Mouse (Mus musculus) heart, embryonic 15.5 days (tissue): ENCODE measurements around the gene Tob2. TPM values are rescaled to one million over a fixed set of nuclear protein-coding genes. Genes with fewer than 3 reads are reported as not detected.
A peak's percentile ranks its signal among the peaks of the same experiment; 100 is the strongest.

Experiments used
- ATAC-seq: fragments of 200-750 bp; cut with Nextera tagmentation; replicated peaks from 2 replicates; pipeline ENCODE4 v1.8.0; 2017; ENCODE audit warnings: low read depth, moderate TSS enrichment; ENCODE audit not compliant: insufficient number of reproducible peaks, insufficient read depth, low FRiP score
- H3K27ac ChIP-seq: fragments of 300-500 bp; sonication (generic); 2 replicates; pipeline ENCODE4 v1.5.1; 2015; ENCODE audit warnings: mild to moderate bottlenecking, inconsistent platforms
- H3K27me3 ChIP-seq: fragments of 300-500 bp; sonication (generic); 2 replicates; pipeline ENCODE4 v1.6.1; 2015; ENCODE audit warnings: inconsistent platforms
- H3K36me3 ChIP-seq: fragments of 300-500 bp; sonication (generic); 2 replicates; pipeline ENCODE4 v1.6.1; 2015; ENCODE audit warnings: mild to moderate bottlenecking, inconsistent platforms
- H3K4me1 ChIP-seq: fragments of 300-500 bp; sonication (generic); replicated peaks from 2 replicates; pipeline ENCODE4 v1.6.1; 2015; ENCODE audit warnings: inconsistent platforms
- H3K4me2 ChIP-seq: fragments of 300-500 bp; sonication (generic); 2 replicates; pipeline ENCODE4 v1.6.1; 2015; ENCODE audit warnings: inconsistent platforms, mild to moderate bottlenecking, moderate library complexity
- H3K4me3 ChIP-seq: fragments of 300-500 bp; sonication (generic); 2 replicates; pipeline ENCODE4 v1.5.1; 2015; ENCODE audit warnings: mild to moderate bottlenecking, inconsistent platforms
- H3K9ac ChIP-seq: fragments of 300-500 bp; sonication (generic); 2 replicates; pipeline ENCODE4 v1.6.1; 2015; ENCODE audit warnings: mild to moderate bottlenecking, inconsistent platforms
- H3K9me3 ChIP-seq: fragments of 300-500 bp; sonication (generic); replicated peaks from 2 replicates; pipeline ENCODE4 v1.6.1; 2016; ENCODE audit warnings: inconsistent platforms
- WGBS: fragments of 180-500 bp; shearing (Covaris S2); methylation state at CpG from one replicate; pipeline ENCODE4 v1.1.7; 2015; ENCODE audit warnings: mixed read lengths; 5-methylcytosine and 5-hydroxymethylcytosine counted together
- polyA plus RNA-seq: library from polyadenylated mRNA; unstranded; fragments of >200 nt; fragmentation: Nextera tagmentation; extraction: Ambion mirVana; gene quantifications from 2 replicates; pipeline ENCODE4 v1.2.1, GENCODE M21; 2015

The Tob2 gene
- polyA plus RNA-seq, 1 experiment from 2014 or later = 15.8 TPM

DNA sequence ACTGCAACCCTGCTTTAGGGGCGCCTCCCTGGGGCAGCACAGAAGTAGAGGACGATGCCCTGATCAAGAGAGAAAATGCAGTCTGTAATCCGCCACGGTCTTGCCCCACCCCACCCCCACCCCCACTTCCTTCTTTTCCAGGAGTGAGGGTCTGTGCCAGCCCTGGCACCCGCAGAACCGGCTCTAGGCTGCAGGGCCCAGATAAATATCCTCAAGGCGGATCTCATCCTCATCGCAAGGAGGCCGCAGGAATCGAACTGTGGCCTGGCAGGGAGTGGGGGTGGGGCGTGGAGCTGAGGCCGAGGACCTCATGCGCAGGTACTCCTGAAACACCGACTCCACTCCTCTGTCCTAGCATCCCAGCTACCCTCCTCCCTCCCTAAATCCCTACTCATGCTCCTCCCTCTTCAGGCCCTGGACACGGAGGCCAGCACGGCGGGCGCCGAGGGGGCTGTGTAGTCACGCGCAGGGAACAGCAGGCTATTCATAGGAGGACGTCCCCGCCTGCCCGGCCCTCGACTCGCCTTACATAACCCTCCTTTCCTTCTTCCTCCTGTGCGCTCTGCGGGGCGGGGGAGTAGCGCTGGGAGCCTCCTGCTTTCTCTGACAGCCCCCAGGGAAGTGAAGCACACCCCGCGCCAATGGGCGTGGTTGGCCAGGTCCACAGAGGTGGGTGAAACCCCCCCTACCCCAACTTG is 22.3 kb downstream of the Tob2 start:
- Histone ChIP-seq H3K27me3 (no peaks in the 10 kb centered on the region), H3K4me1 (peaks cover 77% of the 10 kb centered on the region), H3K9ac (peak overlapping the region; percentile 48), H3K27ac (peak overlapping the region; percentile 74), H3K9me3 (no peaks in the 10 kb centered on the region), H3K36me3 (no peaks in the 10 kb centered on the region), H3K4me3 (peak overlapping the region; percentile 40), H3K4me2 (peak overlapping the region; percentile 64)
- peak; percentile 84 for ATAC-seq
- WGBS = 4% methylated on average over 30 of the region's 33 CpGs

DNA sequence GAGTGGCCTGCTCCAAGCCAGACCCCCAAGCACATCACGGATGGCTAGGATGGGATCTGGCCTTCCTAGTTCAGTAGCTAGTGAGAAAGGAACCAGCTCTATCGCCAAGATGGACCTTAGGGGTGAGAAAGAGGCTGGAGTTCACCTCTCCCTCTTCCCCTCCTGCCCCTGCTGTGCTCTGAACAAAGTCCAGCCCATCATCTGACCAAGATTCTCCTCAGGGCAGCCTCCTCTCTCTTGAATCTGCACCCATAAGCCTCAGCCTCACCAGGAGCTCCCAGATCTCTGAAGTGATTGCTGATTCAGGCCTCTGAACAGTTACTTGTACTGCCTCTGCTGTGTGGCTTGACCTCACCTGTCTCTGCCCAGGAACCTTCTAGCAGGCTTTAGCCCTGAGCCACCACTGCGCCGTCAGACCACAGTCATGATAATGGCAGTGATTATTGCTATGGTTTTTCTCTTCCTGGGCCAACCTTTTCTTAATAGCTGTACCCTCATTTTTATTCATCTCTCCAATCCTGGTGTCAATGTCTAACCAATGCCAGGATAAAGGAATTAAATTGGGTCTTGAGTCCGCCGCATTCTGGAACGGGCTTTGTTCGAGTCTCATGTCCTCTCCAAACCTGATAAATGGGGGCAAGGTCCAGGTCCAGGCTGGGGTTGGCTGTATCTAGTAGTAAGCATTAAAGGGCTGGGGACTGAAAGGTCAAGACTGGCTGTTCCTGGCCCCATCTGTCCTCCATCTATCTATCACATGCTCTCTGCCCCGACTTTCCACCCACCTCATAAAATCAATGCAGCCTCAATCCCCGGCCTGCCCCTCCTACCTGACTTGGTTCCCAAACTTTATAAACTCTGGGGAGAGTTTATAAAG is 23.4 kb downstream of the Tob2 start:
- H3K9ac ChIP-seq = peak overlapping the region; percentile 48
- ATAC-seq = no peak
- peak overlapping the region; percentile 83 for H3K27ac ChIP-seq
- H3K4me1 ChIP-seq = peaks cover 79% of the 10 kb centered on the region
- no peaks in the 10 kb centered on the region for H3K36me3 ChIP-seq
- no peak overlapping the region for H3K4me3 ChIP-seq
- H3K9me3 ChIP-seq = no peaks in the 10 kb centered on the region
- 77% methylated on average over 10 of the region's 10 CpGs for WGBS
- no peaks in the 10 kb centered on the region for H3K27me3 ChIP-seq
- no peak overlapping the region for H3K4me2 ChIP-seq

DNA sequence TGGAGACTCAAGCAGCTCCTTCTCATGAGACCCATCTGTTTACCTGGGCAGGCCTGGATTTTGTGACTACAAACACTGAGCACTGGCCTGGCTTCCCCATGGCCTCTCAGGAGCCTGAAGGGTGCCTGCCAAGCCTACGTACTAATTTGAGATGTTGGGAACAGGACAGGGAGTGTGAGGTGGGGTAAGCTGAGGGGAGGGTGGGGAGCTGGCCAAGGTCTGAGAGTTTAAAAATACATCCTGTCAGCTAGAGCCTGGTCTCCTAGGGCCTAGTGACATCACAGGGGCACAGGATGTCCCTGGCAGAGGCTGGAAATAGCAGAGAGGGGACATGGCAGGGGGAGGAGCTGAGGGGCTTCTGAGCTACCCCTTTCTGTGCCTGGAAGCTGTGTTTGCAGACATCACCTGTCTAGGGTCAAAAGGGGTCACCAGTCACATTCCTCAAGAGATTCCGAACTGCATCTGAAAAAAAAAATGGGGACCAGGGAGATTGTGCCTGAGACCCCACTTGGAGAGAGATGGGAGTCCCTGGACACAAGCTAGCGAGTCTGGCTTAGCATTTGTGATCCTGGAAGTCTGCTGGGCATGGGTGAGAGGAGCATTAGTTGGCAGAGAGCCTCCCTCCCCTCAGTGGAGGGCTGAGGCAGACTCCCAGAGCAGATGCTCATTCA is 24.3 kb downstream of the Tob2 start:
- H3K4me2 ChIP-seq = no peak overlapping the region; the same call in 1 of the 2 replicates
- WGBS = 42% methylated on average over 3 of the region's 3 CpGs
- peak; percentile 66 for ATAC-seq
- no peaks in the 10 kb centered on the region for H3K27me3 ChIP-seq
- H3K27ac ChIP-seq = peak overlapping the region; percentile 83
- H3K9ac ChIP-seq = no peak overlapping the region
- peaks cover 69% of the 10 kb centered on the region for H3K4me1 ChIP-seq
- H3K9me3 ChIP-seq = no peaks in the 10 kb centered on the region
- H3K36me3 ChIP-seq = no peaks in the 10 kb centered on the region
- no peak overlapping the region for H3K4me3 ChIP-seq

GRCm38 (mm10) chr15:81833481-81833880 is 25.1 kb downstream of the Tob2 start:
- H3K27ac ChIP-seq = peak overlapping the region; percentile 83; the same call in 1 of the 2 replicates
- no peak overlapping the region for H3K4me2 ChIP-seq
- no peak for ATAC-seq
- no peaks in the 10 kb centered on the region for H3K36me3 ChIP-seq
- no peaks in the 10 kb centered on the region for H3K27me3 ChIP-seq
- peaks cover 61% of the 10 kb centered on the region for H3K4me1 ChIP-seq
- 76% methylated on average over 4 of the region's 4 CpGs for WGBS
- H3K4me3 ChIP-seq = no peak overlapping the region
- H3K9ac ChIP-seq = no peak overlapping the region
- no peaks in the 10 kb centered on the region for H3K9me3 ChIP-seq

GRCm38 (mm10) chr15:81832219-81832618 is 26.4 kb downstream of the Tob2 start:
- Histone ChIP-seq H3K9ac (no peak overlapping the region), H3K27me3 (no peaks in the 10 kb centered on the region), H3K9me3 (no peaks in the 10 kb centered on the region), H3K4me1 (peaks cover 52% of the 10 kb centered on the region), H3K4me3 (no peak overlapping the region), H3K27ac (no peak overlapping the region), H3K36me3 (peaks cover 5% of the 10 kb centered on the region), H3K4me2 (no peak overlapping the region)
- 77% methylated on average over 3 of the region's 3 CpGs for WGBS
- no peak for ATAC-seq

- 15% methylated on average over 24 of the region's 24 CpGs for WGBS
- H3K9ac ChIP-seq = no peak overlapping the region
- peaks cover 42% of the 10 kb centered on the region for H3K4me1 ChIP-seq
- peak overlapping the region; percentile 39; the same call in 1 of the 2 replicates for H3K4me2 ChIP-seq
- no peaks in the 10 kb centered on the region for H3K9me3 ChIP-seq
- H3K27ac ChIP-seq = no peak overlapping the region
- peak; percentile 74 for ATAC-seq
- H3K4me3 ChIP-seq = no peak overlapping the region
- H3K27me3 ChIP-seq = no peaks in the 10 kb centered on the region
- H3K36me3 ChIP-seq = peaks cover 9% of the 10 kb centered on the region
Measured at GRCm38 (mm10) chr15:81831136-81831825, 27.3 kb downstream of the Tob2 start.

DNA sequence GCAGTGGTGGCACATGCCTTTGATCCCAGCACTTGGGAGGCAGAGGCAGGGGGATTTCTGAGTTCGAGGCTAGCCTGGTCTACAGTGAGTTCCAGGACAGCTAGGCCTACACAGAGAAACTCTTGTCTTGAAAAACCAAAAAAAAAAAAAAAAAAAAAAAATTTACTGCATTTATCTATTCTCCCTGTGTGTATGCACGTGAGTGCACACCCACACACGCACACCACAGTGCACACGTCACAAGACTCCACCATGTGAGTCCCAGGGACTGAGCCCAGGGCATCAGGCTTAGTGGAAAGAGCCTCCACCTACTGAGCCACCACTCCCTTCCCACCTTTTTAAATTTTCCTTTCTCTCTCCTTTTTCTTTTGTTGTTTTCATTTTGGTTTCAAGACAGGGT is 28.1 kb downstream of the Tob2 start:
- WGBS = 86% methylated on average over 4 of the region's 4 CpGs
- H3K9ac ChIP-seq = no peak overlapping the region
- H3K27ac ChIP-seq = no peak overlapping the region
- no peak for ATAC-seq
- H3K4me3 ChIP-seq = no peak overlapping the region
- no peaks in the 10 kb centered on the region for H3K9me3 ChIP-seq
- H3K4me1 ChIP-seq = peaks cover 35% of the 10 kb centered on the region
- no peaks in the 10 kb centered on the region for H3K27me3 ChIP-seq
- H3K36me3 ChIP-seq = peaks cover 16% of the 10 kb centered on the region
- H3K4me2 ChIP-seq = no peak overlapping the region

DNA sequence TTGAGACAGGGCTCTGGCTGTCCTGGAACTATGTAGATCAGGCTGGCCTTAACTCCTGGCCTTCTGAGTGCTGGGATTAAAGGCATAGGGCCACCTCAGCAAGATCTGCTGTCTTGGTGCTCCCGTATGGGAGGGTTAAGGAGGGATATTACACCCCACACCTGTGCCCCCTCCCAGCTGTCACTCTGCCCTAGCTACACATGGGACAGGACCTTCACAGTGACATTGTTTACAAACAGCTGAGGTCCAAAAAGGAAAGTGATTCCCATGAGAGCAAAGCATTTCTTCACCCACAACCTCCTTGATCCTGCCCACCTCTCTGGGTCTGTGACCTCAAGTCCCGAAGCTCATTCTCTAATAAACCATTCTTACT is 29.4 kb downstream of the Tob2 start:
- Histone ChIP-seq H3K4me3 (no peak overlapping the region), H3K27ac (no peak overlapping the region), H3K4me1 (peaks cover 21% of the 10 kb centered on the region), H3K27me3 (no peaks in the 10 kb centered on the region), H3K9me3 (no peaks in the 10 kb centered on the region), H3K4me2 (no peak overlapping the region), H3K36me3 (peaks cover 30% of the 10 kb centered on the region), H3K9ac (no peak overlapping the region)
- WGBS = 61% methylated on average over 2 of the region's 2 CpGs
- ATAC-seq = no peak

DNA sequence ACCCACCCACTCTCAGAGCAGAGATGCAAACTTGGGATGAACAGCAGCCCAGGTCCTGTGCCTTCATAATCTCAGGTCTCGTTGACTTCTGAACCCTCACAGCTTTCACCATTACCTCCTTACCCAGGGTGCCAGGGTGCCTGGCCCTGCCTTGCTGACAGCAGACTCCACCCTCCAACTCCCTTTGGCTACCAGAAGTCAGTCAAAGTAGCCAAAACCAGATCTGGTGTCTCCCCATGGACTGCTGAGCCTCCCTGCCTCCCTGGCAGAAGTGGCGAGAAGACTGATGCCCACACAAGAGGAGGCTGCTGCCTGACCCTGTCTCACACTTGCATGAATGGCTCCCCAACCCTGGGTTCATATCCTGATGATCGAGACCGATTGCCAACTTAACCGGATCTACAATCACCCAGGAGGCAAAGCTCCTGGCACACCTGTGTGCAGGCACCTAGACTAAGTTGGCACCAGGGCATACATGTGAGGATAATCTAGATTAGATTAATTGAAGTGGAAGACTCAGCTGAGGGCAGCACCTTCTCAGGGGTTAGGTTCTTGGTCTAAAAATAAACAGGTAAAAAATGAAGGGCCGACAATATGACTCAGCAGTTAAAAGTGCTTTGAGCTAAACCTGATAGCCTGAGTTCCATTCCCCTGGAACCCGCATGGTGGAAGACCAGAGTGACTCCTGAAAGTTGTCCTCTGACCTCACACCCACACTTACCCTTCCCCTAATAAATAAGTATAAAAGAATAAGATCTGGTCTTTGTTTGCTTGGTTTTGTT is 30.0 kb downstream of the Tob2 start:
- Histone ChIP-seq H3K36me3 (peaks cover 35% of the 10 kb centered on the region), H3K4me3 (no peak overlapping the region), H3K9me3 (no peaks in the 10 kb centered on the region), H3K27ac (no peak overlapping the region), H3K27me3 (no peaks in the 10 kb centered on the region), H3K4me1 (peaks cover 16% of the 10 kb centered on the region), H3K9ac (no peak overlapping the region), H3K4me2 (no peak overlapping the region)
- WGBS = 67% methylated on average over 7 of the region's 7 CpGs
- ATAC-seq = no peak

DNA sequence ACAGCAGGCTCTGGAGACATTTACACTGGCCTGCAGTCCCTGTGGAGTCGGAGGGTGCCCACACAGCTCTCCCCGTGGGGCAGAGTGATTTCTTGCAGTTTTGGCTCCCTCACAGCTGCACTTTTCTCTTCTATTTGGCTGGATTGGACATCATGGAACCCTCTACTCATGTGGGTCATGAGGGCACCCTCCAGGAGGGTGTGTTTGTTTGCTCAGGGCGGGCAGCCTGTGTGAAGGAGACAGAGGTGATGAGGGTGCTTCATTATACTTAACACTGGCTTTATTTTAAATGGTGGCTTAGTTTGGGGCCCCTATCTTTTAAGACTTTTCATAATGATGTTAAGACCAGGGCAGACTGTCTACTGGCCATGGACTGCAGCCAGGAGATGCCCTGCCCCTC is 33.8 kb downstream of the Tob2 start:
- WGBS = 83% methylated on average over 3 of the region's 3 CpGs
- H3K4me1 ChIP-seq = no peaks in the 10 kb centered on the region
- no peaks in the 10 kb centered on the region for H3K9me3 ChIP-seq
- ATAC-seq = no peak
- H3K27me3 ChIP-seq = no peaks in the 10 kb centered on the region
- H3K36me3 ChIP-seq = peaks cover 63% of the 10 kb centered on the region
- H3K9ac ChIP-seq = no peak overlapping the region
- H3K27ac ChIP-seq = no peak overlapping the region
- H3K4me2 ChIP-seq = no peak overlapping the region
- no peak overlapping the region for H3K4me3 ChIP-seq
